ENCODE assay signal across 8 mouse cellular contexts in genomic region chr3:93360045-93360444, GRCm38 (mm10). TPM values are rescaled to one million over a fixed set of nuclear protein-coding genes. Genes with fewer than 3 reads are reported as not detected.
DNase-seq lines count a peak whose midpoint lies in the region; TF ChIP-seq lines count a peak whose summit lies in the region.
"Had no signal": no experiment of that assay in that cellular context is flagged by ENCODE, and none has a peak within 500 bp of the region (broad histone marks: within the 10 kb centered on the region; RNA-seq: fewer than 3 reads in every experiment).

No protein-coding gene starts in this region.

- no peaks in the 10 kb centered on the region for H3K27me3 ChIP-seq in splenic B cell, adult 2 months (ENCODE audit: control insufficient read depth, insufficient read depth, low read length, poor library complexity, severe bottlenecking)

- intact Hi-C loops in gastrocnemius, adult 2 months (cut with DNase I): no loop called here

- no peaks in the 10 kb centered on the region for H3K36me3 ChIP-seq in splenic B cell, adult 2 months (ENCODE audit: control insufficient read depth, insufficient read depth, low read length, poor library complexity, severe bottlenecking)

- peak; percentile 66 for TF ChIP-seq CTCF in gastrocnemius, adult 2 months (IDR thresholded peaks at IDR 0.05)

- H3K4me3 ChIP-seq in gastrocnemius, adult 2 months: no peak overlapping the region

- DNase-seq in 3T3-L1 (ENCODE audit: low read depth, low spot score) (peak; percentile 55), A20 (ENCODE audit: low read depth, low spot score) (peak; percentile 9)
- DNase-seq in brain, adult 2 months (ENCODE audit: low read depth, low spot score): peak; percentile 69
- peak; percentile 63 for DNase-seq in gastrocnemius, adult 2 months
- peak; percentile 46 for DNase-seq in layer of hippocampus, adult 9-11 months
- peak; percentile 59 for DNase-seq in lung, postnatal 36 days
- DNase-seq in splenic B cell, adult 2 months (ENCODE audit: low read depth, low spot score): peak; percentile 23

- no peak overlapping the region for H3K27ac ChIP-seq in gastrocnemius, adult 2 months

RNA-seq across cellular contexts. Expression of gene Rptn, which starts 33.5 kb away (rescaled TPM):
- not detected for total RNA-seq in gastrocnemius, adult 2 months (2021)
- total RNA-seq: layer of hippocampus, adult 8-10 months had no signal

RNA-seq across cellular contexts. Expression of gene Hrnr, which starts 40.5 kb away (rescaled TPM):
- total RNA-seq in gastrocnemius, adult 2 months (2021): not detected
- total RNA-seq: layer of hippocampus, adult 8-10 months had no signal

Comparison
In these comparisons a context has a peak if more than half of its experiments do, and no peak if none do; other contexts are left out.
1. DNase-seq: peak in every context shown above with its lines; median percentile 69 in brain, adult 2 months; 63 in gastrocnemius, adult 2 months; 59 in lung, postnatal 36 days; 55 in 3T3-L1; 46 in layer of hippocampus, adult 9-11 months; 23 in splenic B cell, adult 2 months; 9 in A20.